Mouse (Mus musculus): ENCODE measurements around the gene Zswim3.

GRCm38 (mm10) chr2:164781876-164782275 is 23.0 kb upstream of the Zswim3 start:
- TF ChIP-seq CTCF (IDR thresholded peaks at IDR 0.05; ENCODE audit: low read depth) (no peak), EP300 (IDR thresholded peaks at IDR 0.05; ENCODE audit: low read depth) (no peak)
